Mouse (Mus musculus) MEL (cell line): Measurements from ENCODE around the gene Larp1b. TPM values are rescaled to one million over a fixed set of nuclear protein-coding genes. Genes with fewer than 3 reads are reported as not detected.

ENCODE experiments used
- DNase-seq: peaks from one replicate; pipeline ENCODE4 v3.0.0; 2011; ENCODE audit warnings: low read depth, low spot score
- H3K27ac ChIP-seq: 2 replicates; pipeline ENCODE4 v1.5.1; 2012; ENCODE audit warnings: low read depth, mild to moderate bottlenecking, control low read depth, low read length, moderate library complexity; ENCODE audit not compliant: control insufficient read depth
- H3K27me3 ChIP-seq, 2 experiments: fragments of 150-350 bp in 1 of 2; sonication (generic) in 1 of 2; 2 replicates each; pipeline ENCODE4 v1.6.1; 2012; ENCODE audit warnings: low read length in 2 of 2, mild to moderate bottlenecking in 2 of 2, improper control_type of control experiment in 1 of 2, moderate library complexity in 1 of 2; ENCODE audit not compliant: insufficient read depth in 2 of 2, control insufficient read depth in 1 of 2
- H3K36me3 ChIP-seq, 2 experiments: 2 replicates each; pipeline ENCODE4 v1.6.1; 2012 to 2014; ENCODE audit warnings: low read length in 2 of 2, improper control_type of control experiment in 1 of 2, inconsistent platforms in 1 of 2, mild to moderate bottlenecking in 1 of 2; ENCODE audit not compliant: insufficient read depth in 2 of 2, control insufficient read depth in 1 of 2
- H3K4me1 ChIP-seq, 2 experiments: fragments of 150-350 bp in 1 of 2; sonication (generic) in 1 of 2; 2 replicates each; pipeline ENCODE4 v1.6.1; 2012; ENCODE audit warnings: low read length in 2 of 2, improper control_type of control experiment in 1 of 2, mild to moderate bottlenecking in 1 of 2; ENCODE audit not compliant: insufficient read depth in 2 of 2, control insufficient read depth in 1 of 2
- H3K4me3 ChIP-seq, 2 experiments: fragments of 150-350 bp in 1 of 2; sonication (generic) in 1 of 2; 2 replicates each; pipeline ENCODE4 v1.5.1; 2012; ENCODE audit warnings: low read depth in 2 of 2, low read length in 2 of 2, mild to moderate bottlenecking in 2 of 2, moderate library complexity in 2 of 2, control low read depth in 1 of 2, improper control_type of control experiment in 1 of 2; ENCODE audit not compliant: control insufficient read depth in 1 of 2, insufficient read depth in 1 of 2
- H3K79me2 ChIP-seq: 2 replicates; pipeline ENCODE4 v1.6.1; 2012; ENCODE audit warnings: mild to moderate bottlenecking, low read length, moderate library complexity; ENCODE audit not compliant: control insufficient read depth, poor library complexity, insufficient read depth
- H3K9ac ChIP-seq: 2 replicates; pipeline ENCODE4 v1.6.1; 2012; ENCODE audit warnings: low read depth, mild to moderate bottlenecking, control low read depth, low read length, moderate library complexity; ENCODE audit not compliant: control insufficient read depth, poor library complexity, severe bottlenecking
- H3K9me3 ChIP-seq: fragments of 150-350 bp; sonication (generic); replicated peaks from 2 replicates; pipeline ENCODE4 v1.6.1; 2012; ENCODE audit warnings: mild to moderate bottlenecking, low read length, improper control_type of control experiment, moderate library complexity; ENCODE audit not compliant: insufficient read depth
- BHLHE40 ChIP-seq: IDR thresholded peaks from 2 replicates; pipeline ENCODE4 v1.6.1; 2012; ENCODE audit warnings: low read depth, mild to moderate bottlenecking, inconsistent platforms, low read length, improper control_type of control experiment, borderline replicate concordance
- CTCF ChIP-seq, 3 experiments: IDR thresholded peaks in 2 of 3; conservative IDR thresholded peaks in 1 of 3; 2 replicates each; pipeline ENCODE4 v1.5.1; 2011 to 2012; ENCODE audit warnings: low read length in 3 of 3, low read depth in 2 of 3, mild to moderate bottlenecking in 2 of 3, improper control_type of control experiment in 1 of 3, inconsistent platforms in 1 of 3, mixed read lengths in 1 of 3, moderate library complexity in 1 of 3; ENCODE audit not compliant: control insufficient read depth in 1 of 3, insufficient read depth in 1 of 3, poor library complexity in 1 of 3, severe bottlenecking in 1 of 3
- E2F4 ChIP-seq: IDR thresholded peaks from 2 replicates; pipeline ENCODE4 v1.6.1; 2011; ENCODE audit warnings: low read depth, low read length, improper control_type of control experiment, borderline replicate concordance
- ELF1 ChIP-seq: IDR thresholded peaks from 2 replicates; pipeline ENCODE4 v1.6.1; 2014; ENCODE audit warnings: low read depth, mild to moderate bottlenecking, inconsistent platforms, low read length, improper control_type of control experiment, moderate library complexity
- HCFC1 ChIP-seq: IDR thresholded peaks from 2 replicates; pipeline ENCODE4 v1.6.1; 2012; ENCODE audit warnings: low read depth, mild to moderate bottlenecking, inconsistent platforms, low read length, improper control_type of control experiment, moderate library complexity
- MAX ChIP-seq: IDR thresholded peaks from 2 replicates; pipeline ENCODE4 v1.6.1; 2011; ENCODE audit warnings: low read length, improper control_type of control experiment
- MAZ ChIP-seq: IDR thresholded peaks from 2 replicates; pipeline ENCODE4 v1.6.1; 2012; ENCODE audit warnings: low read depth, mild to moderate bottlenecking, inconsistent platforms, low read length, improper control_type of control experiment
- MXI1 ChIP-seq: IDR thresholded peaks from 2 replicates; pipeline ENCODE4 v1.6.1; 2011; ENCODE audit warnings: mild to moderate bottlenecking, low read depth, low read length, improper control_type of control experiment
- MYB ChIP-seq: IDR thresholded peaks from 2 replicates; pipeline ENCODE4 v1.6.1; 2011; ENCODE audit warnings: mild to moderate bottlenecking, low read depth, low read length, improper control_type of control experiment
- NELFE ChIP-seq: IDR thresholded peaks from 2 replicates; pipeline ENCODE4 v1.6.1; 2011; ENCODE audit warnings: low read depth, low read length, improper control_type of control experiment
- NRF1 ChIP-seq: IDR thresholded peaks from 2 replicates; pipeline ENCODE4 v1.6.1; 2014; ENCODE audit warnings: low read depth, mild to moderate bottlenecking, inconsistent platforms, low read length, improper control_type of control experiment, moderate library complexity; ENCODE audit not compliant: poor library complexity, insufficient read depth, severe bottlenecking
- POLR2A ChIP-seq, 2 experiments: IDR thresholded peaks; 2 replicates each; pipeline ENCODE4 v1.6.1; 2011 to 2012; ENCODE audit warnings: low read length in 2 of 2, mild to moderate bottlenecking in 2 of 2, control low read depth in 1 of 2, improper control_type of control experiment in 1 of 2, low read depth in 1 of 2, moderate library complexity in 1 of 2; ENCODE audit not compliant: control insufficient read depth in 1 of 2, insufficient read depth in 1 of 2, poor library complexity in 1 of 2
- SMC3 ChIP-seq: IDR thresholded peaks from 2 replicates; pipeline ENCODE4 v1.6.1; 2011; ENCODE audit warnings: low read depth, low read length, improper control_type of control experiment
- TBP ChIP-seq: IDR thresholded peaks from 2 replicates; pipeline ENCODE4 v1.8.0; 2011; ENCODE audit warnings: low read depth, low read length, improper control_type of control experiment
- UBTF ChIP-seq: IDR thresholded peaks from 2 replicates; pipeline ENCODE4 v1.6.1; 2012; ENCODE audit warnings: low read depth, mild to moderate bottlenecking, inconsistent platforms, low read length, improper control_type of control experiment, moderate library complexity, borderline replicate concordance; ENCODE audit not compliant: insufficient read depth
- USF1 ChIP-seq: IDR thresholded peaks from 2 replicates; pipeline ENCODE4 v1.6.1; 2014; ENCODE audit warnings: low read depth, mild to moderate bottlenecking, inconsistent platforms, low read length, improper control_type of control experiment, moderate library complexity
- USF2 ChIP-seq, 2 experiments: IDR thresholded peaks; 2 replicates each; pipeline ENCODE4 v1.6.1; 2011 to 2012; ENCODE audit warnings: improper control_type of control experiment in 2 of 2, low read length in 2 of 2, borderline replicate concordance in 1 of 2, inconsistent platforms in 1 of 2, low read depth in 1 of 2, mild to moderate bottlenecking in 1 of 2; ENCODE audit not compliant: insufficient read depth in 1 of 2
- ZC3H11A ChIP-seq: IDR thresholded peaks from 2 replicates; pipeline ENCODE4 v1.6.1; 2012; ENCODE audit warnings: low read depth, mild to moderate bottlenecking, inconsistent platforms, low read length, improper control_type of control experiment
- ZKSCAN1 ChIP-seq: IDR thresholded peaks from 2 replicates; pipeline ENCODE4 v1.6.1; 2012; ENCODE audit warnings: low read depth, mild to moderate bottlenecking, inconsistent platforms, low read length, improper control_type of control experiment, moderate library complexity
- polyA plus RNA-seq, 2 experiments: library from polyadenylated mRNA; stranded (reverse) in 1 of 2; unstranded in 1 of 2; fragments of >175 nt in 1 of 2; fragments of >200 nt in 1 of 2; gene quantifications; 2 replicates each; pipeline versions ENCODE4 v1.2.1 to v1.2.4; 2012; ENCODE audit warnings: low replicate concordance in 2 of 2, low read depth in 1 of 2; ENCODE audit not compliant: insufficient read length in 2 of 2, insufficient read depth in 1 of 2, missing spikeins in 1 of 2
- total RNA-seq: library from RNA; depleted of rRNA; stranded (reverse); fragments of 300-350 nt; gene quantifications from 2 replicates; pipeline ENCODE4 v1.2.3, GENCODE M21; 2012

Larp1b gene
- total and polyA plus RNA-seq, 3 experiments, result 30.4 to 33.3 TPM; not detected in 1

- H3K79me2 ChIP-seq, result peaks cover 35% of the 10 kb centered on the region
- peak; percentile 66; the same call in 1 of the 2 replicates for TF ChIP-seq TBP
- TF ChIP-seq ZC3H11A, result no peak
- TF ChIP-seq POLR2A (IDR thresholded peaks at IDR 0.05; ENCODE audit: control insufficient read depth in 1 of 2, insufficient read depth in 1 of 2, low read depth in 1 of 2, low read length in 2 of 2, poor library complexity in 1 of 2), result peak in 1 of 2 experiments; percentile 34; a peak in 1 of 4 replicates
- TF ChIP-seq MXI1, result peak; percentile 49; the same call in 1 of the 2 replicates
- no peak for TF ChIP-seq UBTF
- peak; percentile 34; the same call in 1 of the 2 replicates for TF ChIP-seq NELFE
- H3K36me3 ChIP-seq, result peaks cover 0 to 17% of the 10 kb centered on the region in 2 experiments; a peak in 2 of 4 replicates
- H3K4me1 ChIP-seq, result peaks cover 0 to 11% of the 10 kb centered on the region in 2 experiments; a peak in 3 of 4 replicates
- H3K9ac ChIP-seq, result peak overlapping the region; percentile 92
- DNase-seq, result peak; percentile 84
- no peaks in the 10 kb centered on the region for H3K27me3 ChIP-seq
- H3K27ac ChIP-seq, result peak overlapping the region; percentile 62
- no peaks in the 10 kb centered on the region for H3K9me3 ChIP-seq
- peak overlapping the region; percentile 94 for H3K4me3 ChIP-seq
These were observed 132.1 kb downstream of the Larp1b start for GRCm38 (mm10) chr3:41081474-41082301.

DNA sequence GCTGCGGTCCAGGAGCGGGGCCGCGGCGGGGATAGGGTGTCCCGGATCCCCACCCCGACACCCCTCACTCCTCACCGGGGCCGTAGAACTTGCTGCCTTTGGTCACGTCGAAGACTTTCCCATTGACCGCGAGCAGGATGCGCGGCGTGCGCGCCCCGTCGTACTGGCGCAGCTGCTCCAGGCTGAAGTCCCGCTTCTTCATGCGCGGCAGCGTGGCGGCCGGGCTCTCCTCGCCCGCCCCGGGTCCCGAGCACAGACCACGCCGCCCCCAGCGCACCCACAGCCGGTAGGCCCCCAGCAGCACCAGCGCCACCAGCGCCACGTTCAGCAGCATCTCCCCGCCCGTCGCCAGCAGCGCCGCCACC is 132.9 kb downstream of the Larp1b start:
- Histone ChIP-seq H3K9ac (peak overlapping the region; percentile 92), H3K27ac (peak overlapping the region; percentile 62), H3K27me3 (no peaks in the 10 kb centered on the region), H3K9me3 (no peaks in the 10 kb centered on the region), H3K36me3 (peaks cover 0 to 17% of the 10 kb centered on the region in 2 experiments; a peak in 2 of 4 replicates), H3K4me1 (peaks cover 0 to 11% of the 10 kb centered on the region in 2 experiments; a peak in 3 of 4 replicates), H3K4me3 (peak overlapping the region; percentile 94), H3K79me2 (peaks cover 31% of the 10 kb centered on the region)
- TF ChIP-seq MXI1, result no peak
- peak; percentile 16; the same call in 1 of the 2 replicates for TF ChIP-seq MAX
- peak; percentile 46; the same call in 1 of the 2 replicates for TF ChIP-seq UBTF
- no peak for DNase-seq

GRCm38 (mm10) chr3:41082885-41083789 is 133.5 kb downstream of the Larp1b start, which contains the start of gene Pgrmc2:
Gene Pgrmc2, minus strand, starts transcription at chr3:41083046.
- H3K9ac ChIP-seq, result peak within 1 kb of the TSS; percentile 98
- no peaks in the 10 kb centered on the region for H3K9me3 ChIP-seq
- peaks cover 27% of the 10 kb centered on the region for H3K79me2 ChIP-seq
- H3K27ac ChIP-seq, result peak within 1 kb of the TSS; percentile 83
- peak; percentile 99 for DNase-seq
- peak within 1 kb of the TSS; percentile 94 for H3K4me3 ChIP-seq
- H3K27me3 ChIP-seq, result no peaks in the 10 kb centered on the region
- peaks cover 0 to 17% of the 10 kb centered on the region in 2 experiments; a peak in 2 of 4 replicates for H3K36me3 ChIP-seq
- peaks cover 0 to 11% of the 10 kb centered on the region in 2 experiments; a peak in 3 of 4 replicates for H3K4me1 ChIP-seq
- TF ChIP-seq MAZ (peak; percentile 91; the same call in 1 of the 2 replicates), CTCF (IDR thresholded peaks at IDR 0.05 in 2 of 3, conservative IDR thresholded peaks at IDR 0.05 in 1 of 3; ENCODE audit: control insufficient read depth in 1 of 3, insufficient read depth in 1 of 3, low read depth in 2 of 3, low read length in 3 of 3, poor library complexity in 1 of 3, severe bottlenecking in 1 of 3) (peak in 1 of 3 experiments; percentile 16; a peak in 1 of 6 replicates), MYB (no peak), NELFE (peak; percentile 98), SMC3 (no peak), HCFC1 (peak; percentile 74), USF1 (peak; percentile 95), E2F4 (peak; percentile 39; the same call in 1 of the 2 replicates), ZKSCAN1 (no peak), BHLHE40 (peak; percentile 48; the same call in 1 of the 2 replicates), USF2 (IDR thresholded peaks at IDR 0.05; ENCODE audit: borderline replicate concordance in 1 of 2, insufficient read depth in 1 of 2, low read depth in 1 of 2, low read length in 2 of 2) (peak in 1 of 2 experiments; percentile 56; a peak in 1 of 4 replicates), MXI1 (peak; percentile 90), ELF1 (peak; percentile 46), MAX (peak; percentile 69), NRF1 (peak; percentile 94)
